20 mouse cellular contexts compared by ENCODE assay signal in the genomic region with DNA sequence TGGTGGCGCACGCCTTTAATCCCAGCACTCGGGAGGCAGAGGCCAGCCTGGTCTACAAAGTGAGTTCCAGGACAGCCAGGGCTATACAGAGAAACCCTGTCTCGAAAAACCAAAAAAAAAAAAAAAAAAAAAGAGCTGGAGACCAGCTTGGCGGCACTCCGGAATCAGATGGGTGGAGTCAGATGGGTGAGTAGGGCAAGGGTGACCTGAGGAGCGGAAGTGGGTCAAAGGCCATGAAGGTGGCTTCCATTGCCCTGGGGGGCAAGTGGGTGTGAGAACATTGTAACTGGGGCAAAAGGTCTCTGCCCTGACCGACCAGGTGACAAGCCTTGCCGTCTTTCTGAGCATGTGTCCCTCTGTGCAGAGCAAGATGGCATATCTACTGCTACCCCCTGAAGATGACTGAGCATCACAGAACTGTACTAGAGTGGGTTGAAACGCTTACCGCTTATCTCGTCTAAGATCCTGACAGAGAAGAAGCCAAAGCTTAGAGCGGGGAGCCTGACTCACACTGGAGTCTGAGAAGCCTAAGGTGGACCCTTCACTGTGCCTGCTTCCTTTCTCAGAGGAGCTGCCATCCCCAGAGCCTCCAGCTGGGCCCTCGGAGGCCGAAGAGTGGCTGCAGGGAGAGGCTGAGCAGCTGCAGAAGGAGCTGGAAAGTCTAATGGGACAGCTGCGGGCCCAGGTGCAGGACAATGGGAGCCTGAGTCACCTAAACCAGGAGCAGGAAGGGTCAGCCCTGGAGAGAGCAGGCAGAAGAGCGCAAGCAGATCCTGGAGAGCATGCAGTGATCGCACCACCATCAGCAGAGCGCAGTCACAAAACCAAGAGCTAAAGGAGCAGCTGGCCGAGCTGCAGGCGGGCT. TPM values are rescaled to one million over a fixed set of nuclear protein-coding genes. Genes with fewer than 3 reads are reported as not detected.
DNase-seq lines count a peak whose midpoint lies in the region; ATAC-seq and TF ChIP-seq lines count a peak whose summit lies in the region.
"Had no signal": no experiment of that assay in that cellular context is flagged by ENCODE, and none has a peak within 500 bp of the region (broad histone marks: within the 10 kb centered on the region; RNA-seq: fewer than 3 reads in every experiment).

No protein-coding gene starts in this region.

- H3K9ac ChIP-seq in hindbrain, embryonic 12.5 days, result no peak overlapping the region
- no peak overlapping the region for H3K9ac ChIP-seq in liver, postnatal 0 days (replicated peaks)
- no peak overlapping the region for H3K9ac ChIP-seq in liver, embryonic 12.5 days
- peak overlapping the region; percentile 8; the same call in 1 of the 2 replicates for H3K9ac ChIP-seq in ES-E14 (ENCODE audit: insufficient read depth, low read depth, low read length, poor library complexity, severe bottlenecking)
- H3K9ac ChIP-seq: embryonic facial prominence, embryonic 13.5 days; heart, embryonic 13.5 days; hindbrain, embryonic 13.5 days had no signal

- no peaks in the 10 kb centered on the region for H3K27me3 ChIP-seq in hindbrain, embryonic 10.5 days (ENCODE audit: insufficient read depth, poor library complexity, severe bottlenecking)
- H3K27me3 ChIP-seq in hindbrain, embryonic 12.5 days, result peaks cover 4% of the 10 kb centered on the region; the same call in 1 of the 2 replicates
- no peaks in the 10 kb centered on the region for H3K27me3 ChIP-seq in liver, postnatal 0 days (ENCODE audit: insufficient read depth, low read length)
- H3K27me3 ChIP-seq in liver, embryonic 12.5 days (replicated peaks), result peaks cover 40% of the 10 kb centered on the region
- H3K27me3 ChIP-seq in myocyte (ENCODE audit: control insufficient read depth, insufficient read depth, insufficient read length), result no peaks in the 10 kb centered on the region
- H3K27me3 ChIP-seq: embryonic facial prominence, embryonic 13.5 days; hindbrain, embryonic 13.5 days had no signal

- H3K9me3 ChIP-seq in hindbrain, embryonic 10.5 days, result no peaks in the 10 kb centered on the region
- H3K9me3 ChIP-seq in hindbrain, embryonic 12.5 days (replicated peaks), result no peaks in the 10 kb centered on the region
- no peaks in the 10 kb centered on the region for H3K9me3 ChIP-seq in liver, postnatal 0 days (ENCODE audit: low read length)
- no peaks in the 10 kb centered on the region for H3K9me3 ChIP-seq in liver, embryonic 12.5 days (replicated peaks)
- no peaks in the 10 kb centered on the region for H3K9me3 ChIP-seq in ES-E14 (ENCODE audit: control insufficient read depth, insufficient read depth, low read depth, low read length)
- H3K9me3 ChIP-seq: embryonic facial prominence, embryonic 13.5 days; heart, embryonic 13.5 days; hindbrain, embryonic 13.5 days had no signal

- H3ac ChIP-seq in myocyte (ENCODE audit: control insufficient read depth, insufficient read length), result no peak overlapping the region

- H3K4me1 ChIP-seq in hindbrain, embryonic 10.5 days (replicated peaks), result peaks cover 14% of the 10 kb centered on the region
- H3K4me1 ChIP-seq in hindbrain, embryonic 12.5 days, result no peaks in the 10 kb centered on the region; the same call in 1 of the 2 replicates
- no peaks in the 10 kb centered on the region for H3K4me1 ChIP-seq in liver, postnatal 0 days (ENCODE audit: insufficient read depth)
- peaks cover 18% of the 10 kb centered on the region for H3K4me1 ChIP-seq in liver, embryonic 12.5 days
- H3K4me1 ChIP-seq in ES-E14 (ENCODE audit: control insufficient read depth in 2 of 2, insufficient read depth in 2 of 2, low read length in 2 of 2, poor library complexity in 1 of 2), result peaks cover 0 to 17% of the 10 kb centered on the region in 2 experiments; a peak in 1 of 4 replicates
- H3K4me1 ChIP-seq: embryonic facial prominence, embryonic 13.5 days; heart, embryonic 13.5 days; hindbrain, embryonic 13.5 days had no signal

- TF ChIP-seq EP300 in liver, postnatal 0 days (IDR thresholded peaks at IDR 0.05; ENCODE audit: low read depth), result no peak

- H3K79me2 ChIP-seq in myocyte (ENCODE audit: control insufficient read depth, insufficient read depth), result no peaks in the 10 kb centered on the region

- no peak for TF ChIP-seq POLR2A in myocyte (IDR thresholded peaks at IDR 0.05; ENCODE audit: insufficient read length, low read depth)

- H3K36me3 ChIP-seq in hindbrain, embryonic 10.5 days, result no peaks in the 10 kb centered on the region
- H3K36me3 ChIP-seq in hindbrain, embryonic 12.5 days, result no peaks in the 10 kb centered on the region
- no peaks in the 10 kb centered on the region for H3K36me3 ChIP-seq in liver, postnatal 0 days (replicated peaks; ENCODE audit: insufficient read depth, low read length)
- no peaks in the 10 kb centered on the region for H3K36me3 ChIP-seq in liver, embryonic 12.5 days
- no peaks in the 10 kb centered on the region for H3K36me3 ChIP-seq in ES-E14 (ENCODE audit: control insufficient read depth, insufficient read depth, low read length, poor library complexity, severe bottlenecking)
- H3K36me3 ChIP-seq in myocyte (ENCODE audit: control insufficient read depth, insufficient read depth), result no peaks in the 10 kb centered on the region
- H3K36me3 ChIP-seq: embryonic facial prominence, embryonic 13.5 days; heart, embryonic 13.5 days; hindbrain, embryonic 13.5 days had no signal

- TF ChIP-seq CTCF in liver, postnatal 0 days (IDR thresholded peaks at IDR 0.05; ENCODE audit: low read depth), result no peak

- H3K4me2 ChIP-seq in hindbrain, embryonic 12.5 days (replicated peaks), result no peak overlapping the region
- no peak overlapping the region for H3K4me2 ChIP-seq in liver, postnatal 0 days (ENCODE audit: low read depth, low read length)
- H3K4me2 ChIP-seq in liver, embryonic 12.5 days, result no peak overlapping the region
- no peak overlapping the region for H3K4me2 ChIP-seq in myocyte (ENCODE audit: low read depth)
- H3K4me2 ChIP-seq: embryonic facial prominence, embryonic 13.5 days; heart, embryonic 13.5 days; hindbrain, embryonic 13.5 days had no signal

- peak overlapping the region; percentile 30 for H3K27ac ChIP-seq in hindbrain, embryonic 10.5 days
- H3K27ac ChIP-seq in hindbrain, embryonic 12.5 days, result no peak overlapping the region
- no peak overlapping the region for H3K27ac ChIP-seq in liver, postnatal 0 days (ENCODE audit: low read depth)
- no peak overlapping the region for H3K27ac ChIP-seq in liver, embryonic 12.5 days
- H3K27ac ChIP-seq in ES-E14 (ENCODE audit: insufficient read depth, low read depth, low read length, poor library complexity, severe bottlenecking), result no peak overlapping the region
- H3K27ac ChIP-seq: embryonic facial prominence, embryonic 13.5 days; heart, adult 2 months; heart, embryonic 13.5 days; hindbrain, embryonic 13.5 days had no signal

- WGBS in hindbrain, embryonic 10.5 days, result 84% methylated on average over 21 of the region's 21 CpGs
- 85% methylated on average over 21 of the region's 21 CpGs for WGBS in hindbrain, embryonic 12.5 days
- WGBS in liver, postnatal 0 days (ENCODE audit: insufficient replicate concordance), result 76% methylated on average over 20 of the region's 21 CpGs
- WGBS in liver, embryonic 12.5 days (ENCODE audit: insufficient replicate concordance), result 67% methylated on average over 21 of the region's 21 CpGs

- ATAC-seq in hindbrain, embryonic 12.5 days (ENCODE audit: low FRiP score), result no peak
- ATAC-seq in liver, postnatal 0 days, result peak; percentile 73
- ATAC-seq in liver, embryonic 12.5 days, result no peak
- no peak for ATAC-seq in cerebellum, adult (ENCODE audit: insufficient number of reproducible peaks, low FRiP score, low TSS enrichment)
- ATAC-seq: forebrain, embryonic 14.5 days; intestine, postnatal 0 days had no signal

- in situ Hi-C loops in ES-E14 (cut with MboI; ENCODE audit: low sequenced_read_pairs in 2 of 2, unreplicated experiment in 2 of 2), result no loop called here

- H3K4me3 ChIP-seq in hindbrain, embryonic 10.5 days, result no peak overlapping the region
- no peak overlapping the region for H3K4me3 ChIP-seq in hindbrain, embryonic 12.5 days
- no peak overlapping the region for H3K4me3 ChIP-seq in liver, postnatal 0 days (ENCODE audit: low read depth, low read length)
- H3K4me3 ChIP-seq in liver, embryonic 12.5 days, result no peak overlapping the region
- H3K4me3 ChIP-seq in ES-E14 (ENCODE audit: insufficient read depth in 1 of 2, low read depth in 1 of 2, low read length in 2 of 2, poor library complexity in 1 of 2, severe bottlenecking in 1 of 2) (peak overlapping the region; percentile 23 to 50; a peak in 3 of 4 replicates), myocyte (no peak overlapping the region)
- H3K4me3 ChIP-seq: embryonic facial prominence, embryonic 13.5 days; heart, adult 2 months; heart, embryonic 13.5 days; hindbrain, embryonic 13.5 days had no signal

- no peak for DNase-seq in hindbrain, embryonic 10.5 days (ENCODE audit: low spot score)
- DNase-seq in liver, postnatal 0 days, result no peak
- no peak for DNase-seq in ES-E14 (ENCODE audit: low read depth, low spot score)
- no peak for DNase-seq in thymus, postnatal 0 days (ENCODE audit: low spot score)
- DNase-seq: adrenal gland, postnatal 10 days; cerebellum, adult 18-20 months; cerebellum, adult 9-11 months; cerebellum, postnatal 36 days; gastrocnemius, postnatal 14 days; heart, adult 2 months; heart, postnatal 36 days had no signal

RNA-seq across cellular contexts. Expression of a gene that starts 21.1 kb away (rescaled TPM):
- polyA plus RNA-seq in hindbrain, embryonic 10.5 days (2016; fragmentation: Nextera tagmentation; extraction: Ambion mirVana), result 1.4 and 1.8 TPM in 2 replicates
- polyA plus RNA-seq in hindbrain, embryonic 12.5 days (2016; fragmentation: Nextera tagmentation; extraction: Ambion mirVana), result 2.1 and 2.2 TPM in 2 replicates
- polyA plus RNA-seq in liver, postnatal 0 days (2015; fragmentation: Nextera tagmentation; extraction: Ambion mirVana), result 0.53 and 0.60 TPM in 2 replicates
- polyA plus RNA-seq in liver, embryonic 12.5 days (2016; fragmentation: Nextera tagmentation; extraction: Ambion mirVana), result 0.89 and 1.3 TPM in 2 replicates
- total RNA-seq in ES-E14 (2012; rRNA removed), result 1.7 and 2.6 TPM in 2 replicates
- polyA plus RNA-seq in myocyte (2012; fragmentation: generic; extraction: Trizol), result 0.66 TPM
- polyA plus RNA-seq in thymus, postnatal 0 days (2015; fragmentation: Nextera tagmentation; extraction: Ambion mirVana), result 2.6 and 3.0 TPM in 2 replicates

RNA-seq across cellular contexts. Expression of a gene that starts 29.0 kb away (rescaled TPM):
- 133 and 137 TPM in 2 replicates for polyA plus RNA-seq in hindbrain, embryonic 10.5 days (2016; fragmentation: Nextera tagmentation; extraction: Ambion mirVana)
- 127 and 129 TPM in 2 replicates for polyA plus RNA-seq in hindbrain, embryonic 12.5 days (2016; fragmentation: Nextera tagmentation; extraction: Ambion mirVana)
- polyA plus RNA-seq in liver, postnatal 0 days (2015; fragmentation: Nextera tagmentation; extraction: Ambion mirVana), result 59.3 and 60.7 TPM in 2 replicates
- polyA plus RNA-seq in liver, embryonic 12.5 days (2016; fragmentation: Nextera tagmentation; extraction: Ambion mirVana), result 83.0 and 84.9 TPM in 2 replicates
- total RNA-seq in ES-E14 (2012; rRNA removed), result 42.0 and 58.4 TPM in 2 replicates
- polyA plus RNA-seq in myocyte (2012; fragmentation: generic; extraction: Trizol), result 144 TPM
- polyA plus RNA-seq in thymus, postnatal 0 days (2015; fragmentation: Nextera tagmentation; extraction: Ambion mirVana), result 185 and 199 TPM in 2 replicates

RNA-seq across cellular contexts. Expression of a gene that starts 29.3 kb away (rescaled TPM):
- 997 and 1,033 TPM in 2 replicates for polyA plus RNA-seq in hindbrain, embryonic 10.5 days (2016; fragmentation: Nextera tagmentation; extraction: Ambion mirVana)
- polyA plus RNA-seq in hindbrain, embryonic 12.5 days (2016; fragmentation: Nextera tagmentation; extraction: Ambion mirVana), result 899 and 939 TPM in 2 replicates
- polyA plus RNA-seq in liver, postnatal 0 days (2015; fragmentation: Nextera tagmentation; extraction: Ambion mirVana), result 574 and 582 TPM in 2 replicates
- polyA plus RNA-seq in liver, embryonic 12.5 days (2016; fragmentation: Nextera tagmentation; extraction: Ambion mirVana), result 995 and 1,050 TPM in 2 replicates
- total RNA-seq in ES-E14 (2012; rRNA removed), result 1,385 and 1,524 TPM in 2 replicates
- 1,480 TPM for polyA plus RNA-seq in myocyte (2012; fragmentation: generic; extraction: Trizol)
- 1,431 and 1,509 TPM in 2 replicates for polyA plus RNA-seq in thymus, postnatal 0 days (2015; fragmentation: Nextera tagmentation; extraction: Ambion mirVana)

RNA-seq across cellular contexts. Expression of a gene that starts 44.4 kb away (rescaled TPM):
- polyA plus RNA-seq in hindbrain, embryonic 10.5 days (2016; fragmentation: Nextera tagmentation; extraction: Ambion mirVana), result 1.7 and 2.1 TPM in 2 replicates
- polyA plus RNA-seq in hindbrain, embryonic 12.5 days (2016; fragmentation: Nextera tagmentation; extraction: Ambion mirVana), result 4.9 and 5.7 TPM in 2 replicates
- 0.06 and 0.12 TPM in 2 replicates for polyA plus RNA-seq in liver, postnatal 0 days (2015; fragmentation: Nextera tagmentation; extraction: Ambion mirVana)
- 0.12 and 0.13 TPM in 2 replicates for polyA plus RNA-seq in liver, embryonic 12.5 days (2016; fragmentation: Nextera tagmentation; extraction: Ambion mirVana)
- total RNA-seq in ES-E14 (2012; rRNA removed), result 0.27 and 0.37 TPM in 2 replicates
- 0.11 TPM for polyA plus RNA-seq in myocyte (2012; fragmentation: generic; extraction: Trizol)
- 4.7 and 6.9 TPM in 2 replicates for polyA plus RNA-seq in thymus, postnatal 0 days (2015; fragmentation: Nextera tagmentation; extraction: Ambion mirVana)

RNA-seq across cellular contexts. Expression of a gene that starts 48.7 kb away (rescaled TPM):
- 5.1 and 12.6 TPM in 2 replicates for polyA plus RNA-seq in hindbrain, embryonic 10.5 days (2016; fragmentation: Nextera tagmentation; extraction: Ambion mirVana)
- polyA plus RNA-seq in hindbrain, embryonic 12.5 days (2016; fragmentation: Nextera tagmentation; extraction: Ambion mirVana), result 3.1 and 3.8 TPM in 2 replicates
- polyA plus RNA-seq in liver, postnatal 0 days (2015; fragmentation: Nextera tagmentation; extraction: Ambion mirVana), result 0.83 and 1.1 TPM in 2 replicates
- 2.1 and 2.4 TPM in 2 replicates for polyA plus RNA-seq in liver, embryonic 12.5 days (2016; fragmentation: Nextera tagmentation; extraction: Ambion mirVana)
- total RNA-seq in ES-E14 (2012; rRNA removed), result 40.7 and 51.5 TPM in 2 replicates
- 1.8 TPM for polyA plus RNA-seq in myocyte (2012; fragmentation: generic; extraction: Trizol)
- polyA plus RNA-seq in thymus, postnatal 0 days (2015; fragmentation: Nextera tagmentation; extraction: Ambion mirVana), result 0.42 and 0.44 TPM in 2 replicates

Comparison
In these comparisons a context has a peak if more than half of its experiments do, and no peak if none do; other contexts are left out.
1. H3K4me3 ChIP-seq: peak in ES-E14 (2 of 2); none in hindbrain, embryonic 10.5 days (single experiment), hindbrain, embryonic 12.5 days (single experiment), liver, postnatal 0 days (single experiment), liver, embryonic 12.5 days (single experiment) and myocyte (single experiment).